Mouse (Mus musculus) ES-E14 (cell line): ENCODE measurements around the gene Slco1a5. TPM values are rescaled to one million over a fixed set of nuclear protein-coding genes. Genes with fewer than 3 reads are reported as not detected.

Experiments
- DNase-seq: peaks from one replicate; pipeline ENCODE4 v3.0.0-alpha.2; 2013; ENCODE audit warnings: low read depth, low spot score
- H3K27ac ChIP-seq: 2 replicates; pipeline ENCODE4 v1.5.1; 2012; ENCODE audit warnings: low read depth, mild to moderate bottlenecking, low read length, moderate library complexity, mixed read lengths; ENCODE audit not compliant: poor library complexity, insufficient read depth, severe bottlenecking
- H3K36me3 ChIP-seq: 2 replicates; pipeline ENCODE4 v1.6.1; 2012; ENCODE audit warnings: mild to moderate bottlenecking, low read length, moderate library complexity, mixed read lengths; ENCODE audit not compliant: control insufficient read depth, poor library complexity, insufficient read depth, severe bottlenecking
- H3K4me1 ChIP-seq, 2 experiments: fragments of 150-350 bp in 1 of 2; sonication (generic) in 1 of 2; 2 replicates each; pipeline ENCODE4 v1.6.1; 2012; ENCODE audit warnings: low read length in 2 of 2, mild to moderate bottlenecking in 1 of 2, mixed read lengths in 1 of 2; ENCODE audit not compliant: control insufficient read depth in 2 of 2, insufficient read depth in 2 of 2, poor library complexity in 1 of 2
- H3K4me3 ChIP-seq, 2 experiments: fragments of 150-350 bp in 1 of 2; sonication (generic) in 1 of 2; 2 replicates each; pipeline ENCODE4 v1.5.1; 2012; ENCODE audit warnings: low read length in 2 of 2, low read depth in 1 of 2, mild to moderate bottlenecking in 1 of 2, mixed read lengths in 1 of 2; ENCODE audit not compliant: insufficient read depth in 1 of 2, poor library complexity in 1 of 2, severe bottlenecking in 1 of 2
- H3K9ac ChIP-seq: 2 replicates; pipeline ENCODE4 v1.6.1; 2012; ENCODE audit warnings: low read depth, mild to moderate bottlenecking, low read length, mixed read lengths; ENCODE audit not compliant: poor library complexity, insufficient read depth, severe bottlenecking
- H3K9me3 ChIP-seq: fragments of 150-350 bp; sonication (generic); 2 replicates; pipeline ENCODE4 v1.6.1; 2012; ENCODE audit warnings: low read depth, mild to moderate bottlenecking, low read length; ENCODE audit not compliant: control insufficient read depth, insufficient read depth
- CHD2 ChIP-seq: IDR thresholded peaks from 2 replicates; pipeline ENCODE4 v1.6.1; 2014; ENCODE audit warnings: mild to moderate bottlenecking, low read depth, low read length, inconsistent platforms
- HCFC1 ChIP-seq: IDR thresholded peaks from 2 replicates; pipeline ENCODE4 v1.6.1; 2012; ENCODE audit warnings: low read length, inconsistent platforms, borderline replicate concordance; ENCODE audit not compliant: insufficient read depth
- MAFK ChIP-seq: IDR thresholded peaks from 2 replicates; pipeline ENCODE4 v1.6.1; 2014; ENCODE audit warnings: mild to moderate bottlenecking, low read depth, low read length, inconsistent platforms; ENCODE audit not compliant: insufficient read depth
- ZC3H11A ChIP-seq: IDR thresholded peaks from 2 replicates; pipeline ENCODE4 v1.6.1; 2012; ENCODE audit warnings: low read depth, mild to moderate bottlenecking, inconsistent platforms, low read length, borderline replicate concordance
- ZNF384 ChIP-seq: IDR thresholded peaks from 2 replicates; pipeline ENCODE4 v1.6.1; 2012; ENCODE audit warnings: low read depth, low read length, inconsistent platforms
- in situ Hi-C, 2 experiments: fragments of 600-800 bp; cut with MboI; formaldehyde crosslinking; loops; one replicate each; pipeline ENCODE4 v1.15.1; 2025; ENCODE audit warnings: low sequenced_read_pairs in 2 of 2, inconsistent platforms in 1 of 2; ENCODE audit not compliant: unreplicated experiment in 2 of 2
- total RNA-seq: library from RNA; depleted of rRNA; stranded (reverse); fragments of 300-350 nt; gene quantifications from 2 replicates; pipeline ENCODE4 v1.2.3, GENCODE M21; 2012; rRNA removed

Gene Slco1a5
- total RNA-seq, 1 experiment: 0.49 TPM

DNA sequence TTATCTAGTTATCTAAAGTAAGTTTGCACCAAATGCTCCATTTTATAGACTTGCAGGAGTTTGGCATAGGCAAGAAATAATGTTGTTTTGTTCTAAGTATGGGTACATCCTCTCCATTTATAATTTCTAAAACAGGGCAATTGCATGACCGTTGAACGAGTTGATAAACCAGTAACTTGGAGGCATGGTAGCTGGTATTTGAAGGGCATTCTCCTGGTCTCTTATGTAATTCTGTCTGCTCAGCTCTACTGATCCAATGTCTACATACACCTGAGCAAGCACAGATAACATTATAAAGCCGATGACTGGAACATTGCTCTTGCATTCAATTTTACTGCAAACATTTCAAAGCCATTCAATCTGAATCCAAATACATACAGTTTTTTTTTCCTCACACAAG is 135.4 kb downstream of the Slco1a5 start:
- TF ChIP-seq ZC3H11A (no peak), ZNF384 (no peak), HCFC1 (no peak), CHD2 (no peak), MAFK (no peak)
- DNase-seq: no peak
- in situ Hi-C loops: no loop called here

DNA sequence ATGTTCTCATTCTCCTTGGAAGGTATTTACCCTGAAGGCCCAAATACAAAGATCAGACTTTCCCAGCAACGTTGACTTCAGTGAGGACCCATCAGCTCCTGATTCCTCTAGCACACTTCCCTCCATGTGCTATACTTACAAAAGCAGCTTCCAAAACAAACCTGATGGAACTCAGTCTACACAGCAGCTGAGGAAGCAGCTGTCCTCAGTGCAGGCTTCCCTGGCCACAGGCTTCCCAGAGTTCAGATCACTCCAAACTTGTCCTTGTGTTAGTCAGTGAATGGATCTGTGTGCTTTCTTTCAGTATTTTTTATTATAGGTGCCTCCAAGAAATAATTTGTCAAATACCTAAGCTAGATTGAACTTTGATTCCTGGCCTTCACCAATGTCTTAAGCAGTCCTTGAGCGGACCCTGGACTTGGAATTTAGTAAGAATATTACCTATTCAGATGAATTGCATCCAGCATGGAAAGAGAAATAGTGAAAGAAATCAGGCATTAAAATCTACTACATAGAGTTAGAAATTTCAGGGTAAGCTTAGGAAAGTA is 136.8 kb downstream of the Slco1a5 start:
- H3K36me3 ChIP-seq: no peaks in the 10 kb centered on the region
- no peak overlapping the region for H3K4me3 ChIP-seq
- DNase-seq: no peak
- no peak overlapping the region for H3K27ac ChIP-seq
- TF ChIP-seq ZC3H11A (no peak), MAFK (no peak), HCFC1 (no peak), ZNF384 (no peak), CHD2 (no peak)
- no peaks in the 10 kb centered on the region for H3K9me3 ChIP-seq
- no peak overlapping the region for H3K9ac ChIP-seq
- H3K4me1 ChIP-seq: no peaks in the 10 kb centered on the region
- in situ Hi-C loops: no loop called here

More for the DNA sequence above, 135.4 kb downstream of the Slco1a5 start:
- Histone ChIP-seq H3K9ac (no peak overlapping the region), H3K36me3 (no peaks in the 10 kb centered on the region), H3K4me3 (no peak overlapping the region), H3K4me1 (no peaks in the 10 kb centered on the region), H3K27ac (no peak overlapping the region), H3K9me3 (no peaks in the 10 kb centered on the region)

Other genes starting within 250 kb of the Slco1a5 start
- not detected in 2 replicates for gene Slco1a6, start 114.5 kb downstream of the Slco1a5 start, total RNA-seq
- gene Iapp, start 24.6 kb downstream of the Slco1a5 start, total RNA-seq: not detected in 2 replicates
- 10.4 and 10.8 TPM in 2 replicates for gene Pyroxd1, start 22.7 kb upstream of the Slco1a5 start, total RNA-seq
- 22.6 and 24.7 TPM in 2 replicates for gene Recql, start 64.1 kb upstream of the Slco1a5 start, total RNA-seq
- 85.4 and 86.2 TPM in 2 replicates for gene Golt1b, start 64.2 kb upstream of the Slco1a5 start, total RNA-seq
- gene Spx, start 90.5 kb upstream of the Slco1a5 start, total RNA-seq: 0.94 and 1.4 TPM in 2 replicates
- gene Gys2, start 150.1 kb upstream of the Slco1a5 start, total RNA-seq: not detected in 2 replicates
- gene Ldhb, start 185.0 kb upstream of the Slco1a5 start, total RNA-seq: 139 and 178 TPM in 2 replicates
- 0.26 and 0.58 TPM in 2 replicates for gene Kcnj8, start 248.6 kb upstream of the Slco1a5 start, total RNA-seq